Mouse (Mus musculus): ENCODE data around the gene Tenm3. TPM values are rescaled to one million over a fixed set of nuclear protein-coding genes. Genes with fewer than 3 reads are reported as not detected.

Gene Tenm3
- polyA plus RNA-seq, 1 experiment = 0.71 TPM

DNA sequence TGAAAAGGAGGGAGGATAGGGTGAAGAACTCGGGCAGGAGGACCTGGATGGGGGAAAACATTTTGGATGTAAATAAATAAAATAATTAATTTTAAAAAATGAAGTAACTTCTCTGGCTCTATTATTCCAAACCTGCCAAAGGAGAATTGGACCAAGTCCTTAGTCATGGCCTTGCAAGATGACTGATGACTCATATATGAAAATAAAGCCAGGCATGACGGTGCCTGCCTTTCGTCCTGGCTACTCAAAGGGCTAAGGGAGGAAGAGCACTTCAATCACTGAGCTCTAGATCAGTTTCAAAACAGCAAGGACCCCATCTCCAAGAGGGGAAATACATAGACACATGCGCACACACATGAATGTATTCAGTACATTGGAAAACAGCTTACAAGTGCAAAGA lies 234.1 kb downstream of the Tenm3 start:
- 63% methylated on average over 4 of the region's 4 CpGs for WGBS
- no peak for DNase-seq (ENCODE audit: low read depth, low spot score)

DNA sequence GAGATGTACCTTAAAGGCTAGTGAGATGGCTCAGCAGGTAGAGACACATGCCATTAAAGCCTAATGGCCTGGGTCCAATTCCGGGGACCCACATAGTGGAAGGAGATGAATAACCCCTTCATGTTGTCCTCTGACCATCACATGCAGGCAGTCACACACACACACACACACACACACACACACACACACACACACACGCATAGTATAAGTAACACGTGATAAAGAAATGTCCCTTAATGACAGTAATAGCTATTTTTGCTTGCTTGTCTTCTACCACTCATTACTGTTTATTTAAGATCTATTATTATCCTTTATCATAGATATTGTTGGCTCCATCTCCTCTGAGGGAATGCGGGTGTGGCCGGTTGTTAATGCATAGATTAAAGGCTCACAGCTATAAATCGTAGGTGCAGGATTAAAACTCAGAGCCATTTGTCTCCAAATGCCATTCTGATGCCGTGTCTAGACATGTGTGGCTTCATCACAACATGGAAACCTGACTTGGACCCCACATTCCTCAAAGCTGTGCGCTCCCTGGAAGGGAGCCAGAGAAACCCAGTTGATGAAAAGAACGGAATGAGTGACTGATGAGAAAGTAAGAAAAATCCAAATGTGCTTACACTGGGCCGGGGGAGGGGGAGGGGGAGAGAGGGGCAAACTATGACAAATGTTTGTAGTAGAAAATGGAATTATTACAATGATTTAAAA lies 239.4 kb downstream of the Tenm3 start:
- WGBS = 84% methylated on average over 10 of the region's 10 CpGs
- DNase-seq (ENCODE audit: low read depth, low spot score) = no peak

DNA sequence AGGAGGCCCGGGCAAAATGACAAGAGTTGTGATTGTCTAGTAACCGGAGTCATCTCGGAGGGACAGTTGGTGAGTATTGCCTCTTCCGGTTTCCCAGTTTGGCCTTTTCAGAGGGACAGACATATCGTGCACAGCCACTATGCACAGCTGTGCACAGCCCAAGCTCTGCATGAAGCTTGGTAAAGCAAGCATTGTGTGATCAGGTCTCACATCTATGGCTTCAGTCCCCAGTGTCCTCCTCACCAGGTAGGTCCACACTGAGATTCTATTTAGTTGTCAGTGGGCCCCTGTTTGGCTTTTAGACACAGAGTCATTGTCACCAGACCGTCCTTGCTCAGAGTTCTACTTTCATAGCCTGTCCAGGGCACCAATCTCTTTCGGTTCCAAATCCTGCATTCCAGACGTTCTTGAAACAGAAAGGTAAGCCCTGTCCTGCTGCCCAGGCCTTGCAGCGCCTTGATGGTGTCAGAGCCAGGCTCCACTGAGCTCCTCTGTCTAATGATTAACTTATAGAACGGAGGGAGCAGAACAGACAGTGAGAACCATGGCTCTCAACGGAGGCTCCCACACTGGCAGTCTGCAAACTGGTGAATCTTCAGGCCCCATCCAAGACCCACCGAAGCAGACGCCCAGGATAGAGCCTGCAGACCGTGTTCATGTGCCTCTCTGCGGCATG lies 240.4 kb downstream of the Tenm3 start:
- 58% methylated on average over 15 of the region's 15 CpGs for WGBS
- no peak for DNase-seq (ENCODE audit: low read depth, low spot score)

DNA sequence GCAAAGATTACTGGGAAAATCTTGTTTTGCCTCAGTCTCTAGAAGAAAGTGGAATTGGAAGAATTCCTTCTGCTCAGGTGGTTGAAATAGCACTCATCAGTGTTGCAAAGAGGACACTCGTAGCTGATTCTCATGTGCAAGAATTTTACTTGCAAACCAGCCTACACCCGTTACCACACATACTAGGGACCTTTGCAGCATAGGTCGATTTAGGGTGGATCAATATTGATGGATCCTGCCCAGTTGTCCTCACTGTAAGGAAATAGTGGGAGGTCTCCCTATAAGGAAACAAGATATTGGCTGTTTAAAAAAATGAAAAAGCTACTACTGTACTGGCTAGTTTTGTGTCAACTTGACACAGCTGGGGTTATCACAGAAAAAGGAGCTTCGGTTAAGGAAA lies 242.1 kb downstream of the Tenm3 start:
- 90% methylated on average over 4 of the region's 4 CpGs for WGBS
- no peak for DNase-seq (ENCODE audit: low read depth, low spot score)

DNA sequence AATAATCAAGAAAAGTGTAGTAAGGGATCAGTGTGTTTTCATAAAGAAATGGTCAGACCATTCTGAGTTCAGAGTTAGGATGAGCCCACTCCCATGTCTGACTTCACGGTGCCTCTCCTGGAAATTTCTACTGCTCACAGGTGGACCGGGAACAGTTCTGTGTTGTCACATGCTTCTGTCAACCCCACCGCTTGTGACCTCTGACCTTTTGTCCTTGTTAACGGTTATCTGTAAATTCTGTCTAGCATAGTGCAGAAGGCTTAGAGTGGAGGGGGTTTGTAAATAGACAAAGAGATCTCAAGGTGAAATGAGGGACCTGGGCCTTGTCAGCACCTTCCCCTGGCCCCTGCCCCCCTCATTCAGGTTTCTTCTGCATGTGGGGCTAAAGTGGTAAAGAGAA lies 244.7 kb downstream of the Tenm3 start:
- WGBS = 47% methylated on average over 4 of the region's 4 CpGs

DNA sequence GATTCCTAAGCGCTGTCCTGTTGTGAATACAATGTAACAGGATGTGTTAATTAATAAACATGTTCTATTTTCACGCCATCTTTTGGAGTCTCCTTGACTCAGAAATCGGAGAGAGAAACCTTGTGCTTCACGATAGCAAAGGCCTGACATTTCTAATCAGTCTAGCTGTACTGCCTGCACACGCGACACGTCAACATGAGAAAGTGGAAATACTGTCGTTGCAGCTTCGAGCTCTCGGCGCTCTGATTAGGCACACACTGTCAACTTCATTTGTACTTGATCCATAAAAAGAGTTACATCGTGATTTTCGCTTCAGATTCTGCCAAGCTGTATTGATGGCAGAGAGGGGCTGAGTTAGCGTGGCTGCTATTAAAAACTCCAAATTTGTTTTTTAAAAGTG lies 247.4 kb downstream of the Tenm3 start:
- DNase-seq (ENCODE audit: low read depth, low spot score) = no peak
- 91% methylated on average over 14 of the region's 14 CpGs for WGBS

More for the DNA sequence above, 244.7 kb downstream of the Tenm3 start:
- no peak for DNase-seq (ENCODE audit: low read depth, low spot score)

DNA sequence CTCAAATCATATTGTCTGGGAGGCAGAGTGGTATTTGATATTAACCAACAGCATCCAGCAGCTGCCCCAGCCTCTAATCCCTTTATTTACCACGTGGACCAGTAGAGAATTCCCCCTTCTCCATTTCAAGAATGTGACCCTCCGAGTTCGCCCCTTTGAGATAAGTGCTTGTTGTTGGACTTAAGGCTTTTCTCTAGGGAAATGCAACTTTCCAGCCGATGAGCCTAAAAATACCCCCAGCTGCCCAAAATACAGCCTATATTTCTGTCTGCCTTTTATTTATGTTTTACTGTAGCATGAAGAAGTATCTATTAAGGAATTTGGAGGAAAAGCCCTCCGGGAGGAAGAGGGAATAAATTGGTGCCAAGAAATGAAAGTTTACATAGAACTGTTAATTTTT lies 251.9 kb downstream of the Tenm3 start:
- WGBS = 50% methylated on average over 5 of the region's 5 CpGs

DNA sequence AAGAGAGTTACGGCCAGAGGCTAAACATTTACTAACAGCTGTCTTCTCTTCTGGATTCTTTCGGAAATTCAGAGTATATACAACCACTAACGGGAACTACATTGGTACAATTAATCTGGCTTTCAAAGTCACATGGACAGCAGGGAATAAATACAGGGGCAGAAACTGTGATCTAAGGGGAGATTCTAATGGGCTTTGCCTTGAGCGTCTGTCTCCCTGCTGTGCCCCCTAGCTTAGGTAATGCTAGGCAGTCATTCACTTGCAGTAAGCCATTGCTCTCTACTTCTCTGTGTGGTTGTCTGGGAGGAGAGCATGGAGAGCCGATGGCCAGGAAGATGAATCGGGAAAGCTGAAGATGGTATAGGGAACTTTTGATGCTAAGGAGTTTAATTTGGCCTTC lies 264.0 kb downstream of the Tenm3 start:
- WGBS = 33% methylated on average over 6 of the region's 6 CpGs
- DNase-seq (ENCODE audit: low read depth, low spot score) = no peak

More for the DNA sequence above, 251.9 kb downstream of the Tenm3 start:
- no peak for DNase-seq (ENCODE audit: low read depth, low spot score)

DNA sequence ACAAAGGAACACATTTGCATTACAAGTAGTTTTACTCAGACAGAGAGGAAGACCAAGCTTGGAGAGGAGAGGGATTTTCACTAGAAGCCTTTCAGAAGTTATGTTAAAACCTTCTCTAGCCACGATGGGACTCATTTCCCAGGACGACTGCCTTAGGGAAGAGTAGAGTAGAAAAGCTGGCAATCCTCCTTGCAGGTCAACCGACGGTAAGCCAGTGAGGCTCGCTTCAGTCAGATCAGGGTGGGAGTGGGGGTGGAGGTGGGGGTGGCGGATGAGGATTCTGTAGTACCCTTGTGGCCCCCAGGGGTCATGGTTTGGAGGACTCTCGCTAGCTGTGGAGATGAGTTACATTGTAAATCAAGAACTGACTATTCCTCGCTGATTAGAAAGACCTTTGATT lies 264.6 kb downstream of the Tenm3 start:
- WGBS = 38% methylated on average over 8 of the region's 8 CpGs
- DNase-seq (ENCODE audit: low read depth, low spot score) = no peak

DNA sequence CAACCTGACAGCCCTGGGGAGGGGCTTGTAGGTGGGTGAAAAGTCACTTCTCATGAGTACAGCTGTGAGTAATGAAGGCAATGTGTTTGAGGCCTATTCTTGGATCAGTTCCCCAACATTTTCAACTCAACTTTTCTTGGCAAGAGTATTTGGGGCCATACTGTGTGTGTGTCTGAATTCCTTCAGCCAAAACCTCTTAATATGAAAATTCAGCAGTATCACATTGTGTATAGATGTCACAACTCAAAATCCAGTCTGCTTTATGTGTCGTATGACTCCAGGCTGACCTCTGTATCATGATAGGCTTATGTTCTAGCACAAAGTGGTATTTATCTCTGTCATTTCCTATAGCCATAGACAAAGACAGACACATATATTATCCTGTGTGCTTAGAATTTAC lies 270.8 kb downstream of the Tenm3 start:
- DNase-seq (ENCODE audit: low read depth, low spot score) = no peak
- 79% methylated on average over 1 of the region's 1 CpGs for WGBS

DNA sequence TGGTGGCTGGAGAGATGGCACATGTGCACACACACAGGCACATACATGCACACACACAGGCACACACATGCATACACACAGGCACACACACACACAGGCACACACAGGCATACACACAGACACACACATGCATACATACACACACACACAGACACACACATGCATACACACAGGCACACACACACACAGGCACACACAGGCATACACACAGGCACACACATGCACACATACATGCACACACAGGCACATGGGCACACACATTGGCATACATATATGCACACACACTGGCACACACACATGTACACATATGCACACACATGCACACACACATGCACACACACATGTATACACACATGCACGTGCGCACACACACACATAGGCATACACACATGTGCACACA lies 271.4 kb downstream of the Tenm3 start:
- DNase-seq (ENCODE audit: low read depth, low spot score) = no peak
- 92% methylated on average over 2 of the region's 2 CpGs for WGBS

DNA sequence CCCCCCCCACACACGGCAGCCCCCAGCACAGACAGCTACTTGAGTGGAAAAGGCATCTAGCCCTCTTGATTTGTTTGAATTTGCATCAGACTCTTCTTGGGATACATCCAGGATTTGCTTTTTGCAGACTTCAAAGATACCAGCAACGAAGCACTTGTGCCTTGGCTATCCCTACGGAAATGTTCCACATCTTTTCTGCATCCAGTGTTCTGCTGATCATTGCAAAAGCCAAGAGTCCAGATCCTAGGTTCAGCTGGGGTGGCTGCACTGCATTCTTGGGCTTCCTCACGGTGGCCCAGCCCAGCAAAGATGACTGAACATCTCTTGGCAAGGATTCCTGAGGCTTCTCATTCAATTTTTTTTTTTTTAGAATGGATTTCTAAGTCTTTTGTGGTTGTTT lies 275.1 kb downstream of the Tenm3 start:
- DNase-seq (ENCODE audit: low read depth, low spot score) = no peak
- 51% methylated on average over 4 of the region's 4 CpGs for WGBS

DNA sequence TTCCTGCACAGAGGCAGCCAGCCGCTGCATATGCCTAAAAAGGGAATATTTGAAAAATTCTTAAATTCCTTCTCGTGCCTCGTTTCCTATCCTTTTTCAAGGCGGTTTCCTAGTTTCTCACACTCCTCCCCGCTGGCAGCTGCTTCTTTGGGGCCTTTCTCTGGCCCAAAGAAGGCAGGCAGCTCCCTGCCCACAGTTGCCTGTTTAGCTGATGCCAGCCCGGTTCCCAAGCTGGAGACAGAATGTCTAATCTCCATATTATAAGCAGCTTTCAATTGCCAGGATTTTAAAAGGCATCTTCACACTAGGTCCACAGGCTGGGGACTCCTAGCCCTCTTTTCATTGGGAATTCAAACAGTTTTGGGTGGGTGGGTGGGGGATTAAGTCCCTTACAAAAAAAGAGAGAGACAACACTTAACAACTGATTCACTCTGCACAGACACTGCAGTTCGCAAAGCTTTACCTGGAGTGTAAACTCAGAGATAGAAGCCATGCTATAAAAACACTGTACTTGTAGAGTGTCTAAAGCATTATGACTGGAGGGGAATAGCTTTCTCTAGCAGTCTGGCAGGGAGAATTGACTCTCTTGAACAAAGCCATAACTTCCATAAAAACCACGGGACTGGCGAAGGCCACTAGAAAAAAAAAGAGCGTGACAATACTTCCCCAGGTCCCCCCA lies 275.7 kb downstream of the Tenm3 start:
- DNase-seq (ENCODE audit: low read depth, low spot score) = no peak
- WGBS = 59% methylated on average over 10 of the region's 10 CpGs

DNA sequence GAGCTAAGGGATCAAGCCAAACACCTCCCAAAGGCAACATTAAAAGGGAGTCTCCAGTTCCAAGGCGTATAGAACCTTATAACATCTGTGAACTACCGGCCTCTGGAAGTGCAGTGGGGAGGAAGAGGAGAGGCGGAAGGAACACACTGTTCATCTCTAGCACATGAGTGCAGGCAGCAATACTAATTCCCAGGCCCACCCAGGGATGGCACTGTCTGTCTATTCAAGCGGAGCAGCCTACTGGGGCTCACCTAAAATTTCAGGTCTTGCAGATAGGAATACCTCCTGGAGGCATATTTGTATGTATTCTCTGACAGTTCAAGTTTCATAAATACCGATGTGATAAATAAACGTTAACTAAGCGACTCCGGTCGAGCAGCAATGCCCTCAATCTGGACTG lies 283.5 kb downstream of the Tenm3 start:
- 59% methylated on average over 9 of the region's 9 CpGs for WGBS
- DNase-seq (ENCODE audit: low read depth, low spot score) = no peak

DNA sequence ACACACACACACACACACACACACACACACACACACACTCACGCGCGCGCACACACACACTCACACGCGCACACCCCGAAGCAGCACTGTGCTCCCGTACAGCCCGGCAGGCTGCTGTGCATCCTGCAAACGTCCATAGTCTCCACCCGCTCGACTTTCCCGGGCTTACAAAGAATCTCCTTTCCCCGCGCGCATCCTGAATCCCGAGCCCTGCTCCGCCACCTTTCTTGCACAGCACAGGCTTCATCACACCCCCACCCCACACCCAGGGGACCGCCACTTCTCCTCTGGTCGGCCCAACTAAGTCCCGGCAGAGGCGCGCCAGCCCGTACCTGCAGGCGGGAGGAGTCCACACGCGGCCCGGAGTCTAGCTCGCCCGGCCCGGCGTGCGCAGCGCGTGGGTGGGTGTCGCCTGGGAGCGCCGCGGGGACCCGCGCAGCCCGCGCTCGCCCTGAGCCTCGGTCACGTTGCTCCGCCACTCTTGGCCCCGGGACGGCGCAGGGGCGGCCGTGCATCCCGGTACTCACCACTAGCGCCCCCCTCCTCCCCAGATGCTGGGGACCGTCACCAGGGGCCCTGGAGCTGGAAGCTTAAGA lies 288.1 kb downstream of the Tenm3 start:
- DNase-seq (ENCODE audit: low read depth, low spot score) = no peak
- WGBS = 1% methylated on average over 55 of the region's 55 CpGs

DNA sequence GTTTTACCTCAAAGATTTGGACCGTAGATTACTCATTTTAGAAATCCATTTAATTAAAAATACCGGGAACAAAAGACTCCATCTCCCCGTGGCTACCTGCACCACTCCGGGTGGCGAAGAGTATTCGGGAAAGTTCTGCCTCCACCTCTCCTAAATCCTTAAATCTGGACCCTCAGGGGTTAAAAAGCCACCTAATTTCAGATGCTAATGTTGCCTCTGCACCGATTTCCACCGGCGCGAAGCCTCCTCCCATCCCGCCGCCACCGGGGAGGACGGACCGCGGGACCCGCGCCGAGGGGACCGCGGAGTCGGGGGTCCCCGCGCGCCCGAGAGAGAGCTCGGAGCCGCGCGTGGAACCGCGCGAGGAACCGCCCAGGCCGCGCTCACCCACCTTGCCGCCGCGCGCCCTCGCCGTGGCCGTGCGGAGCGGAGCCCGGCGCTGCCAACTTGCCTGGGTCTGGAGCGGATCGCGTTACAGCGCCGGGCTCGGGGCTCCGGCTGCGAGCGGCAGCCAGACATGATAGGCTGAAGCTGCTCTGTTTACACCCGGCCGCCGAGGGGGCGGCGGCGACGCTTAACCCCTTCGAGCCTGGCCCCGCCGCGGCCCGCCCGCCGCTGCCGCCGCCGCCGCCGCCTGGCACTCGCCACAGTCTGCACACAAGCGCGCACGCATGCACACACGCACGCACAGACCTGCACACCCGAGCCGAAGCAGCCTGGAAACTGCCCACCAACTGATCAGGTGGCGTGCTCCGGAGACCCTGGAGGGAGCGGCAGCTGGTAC lies 288.8 kb downstream of the Tenm3 start:
- no peak for DNase-seq (ENCODE audit: low read depth, low spot score)
- 1% methylated on average over 84 of the region's 86 CpGs for WGBS

DNA sequence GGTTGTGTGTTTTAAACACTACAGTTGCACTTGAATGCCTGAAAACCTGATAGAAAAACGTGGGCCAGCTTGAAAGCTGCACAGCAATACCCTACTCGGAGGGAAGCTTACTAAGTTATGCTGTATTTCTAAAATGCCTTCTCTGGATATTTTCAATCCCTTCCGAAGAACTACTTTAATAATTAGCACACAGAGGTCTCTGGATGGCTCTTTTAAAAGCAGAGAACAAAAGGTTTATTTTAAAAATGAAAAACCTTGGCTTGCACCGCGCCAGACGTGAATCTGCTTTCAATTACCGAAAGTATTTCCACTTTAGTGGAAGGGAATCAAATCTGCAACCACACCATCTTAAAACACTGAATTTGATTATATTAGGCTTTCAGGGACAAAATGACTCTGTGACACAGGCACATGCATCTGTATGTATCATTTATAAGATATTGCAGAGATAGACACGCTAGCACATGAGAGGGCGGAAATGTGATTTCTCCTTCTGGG lies 289.9 kb downstream of the Tenm3 start:
- DNase-seq (ENCODE audit: low read depth, low spot score) = no peak
- WGBS = 15% methylated on average over 9 of the region's 9 CpGs

DNA sequence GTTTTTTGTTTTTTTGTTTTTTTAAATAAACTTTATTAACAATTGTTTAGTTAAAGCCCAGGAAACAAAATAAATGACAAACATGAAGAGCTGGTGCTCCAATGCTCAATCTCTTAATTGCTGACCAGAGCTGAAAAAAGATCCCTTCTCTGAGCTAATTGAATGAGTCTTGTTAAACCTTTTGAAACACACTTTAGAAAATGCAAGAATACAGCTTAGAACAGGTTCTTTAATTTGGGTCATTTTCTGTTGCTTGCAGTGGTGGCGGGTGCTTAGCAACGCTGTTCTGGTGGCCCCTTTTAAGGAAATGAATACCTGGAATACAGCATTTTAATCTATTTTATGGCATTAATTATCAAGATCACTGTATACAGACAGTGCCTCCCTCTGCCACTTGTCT lies 291.4 kb downstream of the Tenm3 start:
- WGBS = 74% methylated on average over 2 of the region's 2 CpGs

DNA sequence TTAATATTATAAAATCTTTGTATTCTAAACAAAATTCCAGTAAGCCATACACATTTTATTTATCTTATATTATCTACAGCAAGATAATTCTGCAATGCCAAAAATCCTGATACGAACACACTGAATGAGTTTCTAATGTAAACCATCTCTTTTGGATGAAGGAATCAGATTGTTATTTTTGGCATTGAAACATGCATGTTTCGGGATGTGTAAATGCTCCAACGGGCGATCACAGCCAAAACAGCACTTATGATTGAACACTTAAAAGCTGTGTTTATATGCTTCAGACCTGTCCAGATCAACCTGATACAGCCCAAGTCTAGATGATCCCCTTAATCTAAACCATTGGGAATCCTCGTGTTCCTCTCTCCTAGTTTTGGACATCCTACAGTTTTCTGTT lies 292.4 kb downstream of the Tenm3 start:
- no peak for DNase-seq (ENCODE audit: low read depth, low spot score)
- 62% methylated on average over 5 of the region's 5 CpGs for WGBS

More for the DNA sequence above, 291.4 kb downstream of the Tenm3 start:
- DNase-seq (ENCODE audit: low read depth, low spot score) = no peak

DNA sequence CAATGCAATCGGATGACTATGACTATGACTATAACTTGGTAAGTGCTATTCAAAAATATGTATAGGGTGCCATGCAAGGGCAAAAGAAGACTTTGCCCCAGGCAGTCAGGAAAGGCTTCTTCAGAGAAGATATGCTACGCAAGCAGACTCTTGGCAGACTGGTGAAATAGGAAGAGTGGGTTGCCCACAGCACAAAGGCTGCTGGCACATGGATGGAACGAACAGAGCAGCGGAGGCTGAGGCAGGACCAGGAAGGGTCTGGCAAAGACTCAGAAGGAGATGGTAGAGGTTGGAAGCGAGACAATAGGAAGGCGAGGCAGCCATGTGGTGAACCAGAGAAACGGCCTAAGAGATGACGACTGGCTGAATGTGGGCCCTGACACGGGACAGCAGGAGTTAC lies 294.8 kb downstream of the Tenm3 start:
- 76% methylated on average over 9 of the region's 9 CpGs for WGBS
- no peak for DNase-seq (ENCODE audit: low read depth, low spot score)
